Mouse (Mus musculus) ES-CJ7 (cell line): ENCODE measurements around the gene Gm8180.
"Not testable (repeated sequence)": the region's sequence is repeated elsewhere in the genome, so short reads cannot be mapped to it uniquely, and the experiment has no call there.

Experiments
- DNase-seq: peaks from one replicate; pipeline ENCODE4 v3.0.0; 2011; ENCODE audit warnings: low read depth, low spot score

Gene Gm8180

GRCm38 (mm10) chr14:43784645-43785044, at the start of gene Gm8180:
Gm8180 (minus strand) TSS chr14:43784745.
- not testable (repeated sequence) for DNase-seq

- DNase-seq = not testable (repeated sequence)
Observed at GRCm38 (mm10) chr14:43830385-43830784, 45.8 kb upstream of the Gm8180 start.

- not testable (repeated sequence) for DNase-seq
Observed at GRCm38 (mm10) chr14:43824176-43824575, 39.6 kb upstream of the Gm8180 start.

- DNase-seq = not testable (repeated sequence)
Observed at GRCm38 (mm10) chr14:43821869-43822268, 37.3 kb upstream of the Gm8180 start.

GRCm38 (mm10) chr14:43812458-43812857, 27.9 kb upstream of the Gm8180 start:
- peak; percentile 77 for DNase-seq

- DNase-seq = not testable (repeated sequence)
Observed at GRCm38 (mm10) chr14:43808142-43808541, 23.6 kb upstream of the Gm8180 start.

GRCm38 (mm10) chr14:43804435-43804834, 19.9 kb upstream of the Gm8180 start:
- DNase-seq = not testable (repeated sequence)

- DNase-seq = peak; percentile 12
Observed at GRCm38 (mm10) chr14:43796905-43797470, 12.4 kb upstream of the Gm8180 start.

- DNase-seq = no peak
Observed at GRCm38 (mm10) chr14:43796069-43796904, 11.7 kb upstream of the Gm8180 start.

GRCm38 (mm10) chr14:43793811-43794210, 9.3 kb upstream of the Gm8180 start:
- not testable (repeated sequence) for DNase-seq

- DNase-seq = not testable (repeated sequence)
Observed at GRCm38 (mm10) chr14:43747566-43747965, 37.0 kb downstream of the Gm8180 start, which contains the start of gene Gm6526. Gm6526 (plus strand) TSS chr14:43747866.
